Mouse (Mus musculus) 416B (cell line): Measurements from ENCODE around the gene Vmn1r160.
"Not testable (repeated sequence)": the region's sequence is repeated elsewhere in the genome, so short reads cannot be mapped to it uniquely, and the experiment has no call there.

Experiments used
- DNase-seq: peaks from one replicate; pipeline ENCODE4 v3.0.0; 2011; ENCODE audit warnings: low read depth

Gene Vmn1r160

GRCm38 (mm10) chr7:22870924-22871323, at the start of gene Vmn1r160:
Vmn1r160 (plus strand) TSS chr7:22871224.
- not testable (repeated sequence) for DNase-seq

- not testable (repeated sequence) for DNase-seq
Measured at GRCm38 (mm10) chr7:22843505-22843904, 27.5 kb upstream of the Vmn1r160 start, which contains the start of gene Vmn1r159. Vmn1r159 (minus strand) TSS chr7:22843605.
